Mouse (Mus musculus) MEL (cell line): ENCODE data around the gene Cyb5b. TPM values are rescaled to one million over a fixed set of nuclear protein-coding genes. Genes with fewer than 3 reads are reported as not detected.

Experiments used
- DNase-seq: peaks from one replicate; pipeline ENCODE4 v3.0.0; 2011; ENCODE audit warnings: low read depth, low spot score
- H3K27ac ChIP-seq: 2 replicates; pipeline ENCODE4 v1.5.1; 2012; ENCODE audit warnings: low read depth, mild to moderate bottlenecking, control low read depth, low read length, moderate library complexity; ENCODE audit not compliant: control insufficient read depth
- H3K27me3 ChIP-seq, 2 experiments: fragments of 150-350 bp in 1 of 2; sonication (generic) in 1 of 2; 2 replicates each; pipeline ENCODE4 v1.6.1; 2012; ENCODE audit warnings: low read length in 2 of 2, mild to moderate bottlenecking in 2 of 2, improper control_type of control experiment in 1 of 2, moderate library complexity in 1 of 2; ENCODE audit not compliant: insufficient read depth in 2 of 2, control insufficient read depth in 1 of 2
- H3K36me3 ChIP-seq, 2 experiments: 2 replicates each; pipeline ENCODE4 v1.6.1; 2012 to 2014; ENCODE audit warnings: low read length in 2 of 2, improper control_type of control experiment in 1 of 2, inconsistent platforms in 1 of 2, mild to moderate bottlenecking in 1 of 2; ENCODE audit not compliant: insufficient read depth in 2 of 2, control insufficient read depth in 1 of 2
- H3K4me1 ChIP-seq, 2 experiments: fragments of 150-350 bp in 1 of 2; sonication (generic) in 1 of 2; 2 replicates each; pipeline ENCODE4 v1.6.1; 2012; ENCODE audit warnings: low read length in 2 of 2, improper control_type of control experiment in 1 of 2, mild to moderate bottlenecking in 1 of 2; ENCODE audit not compliant: insufficient read depth in 2 of 2, control insufficient read depth in 1 of 2
- H3K4me3 ChIP-seq, 2 experiments: fragments of 150-350 bp in 1 of 2; sonication (generic) in 1 of 2; 2 replicates each; pipeline ENCODE4 v1.5.1; 2012; ENCODE audit warnings: low read depth in 2 of 2, low read length in 2 of 2, mild to moderate bottlenecking in 2 of 2, moderate library complexity in 2 of 2, control low read depth in 1 of 2, improper control_type of control experiment in 1 of 2; ENCODE audit not compliant: control insufficient read depth in 1 of 2, insufficient read depth in 1 of 2
- H3K79me2 ChIP-seq: 2 replicates; pipeline ENCODE4 v1.6.1; 2012; ENCODE audit warnings: mild to moderate bottlenecking, low read length, moderate library complexity; ENCODE audit not compliant: control insufficient read depth, poor library complexity, insufficient read depth
- H3K9ac ChIP-seq: 2 replicates; pipeline ENCODE4 v1.6.1; 2012; ENCODE audit warnings: low read depth, mild to moderate bottlenecking, control low read depth, low read length, moderate library complexity; ENCODE audit not compliant: control insufficient read depth, poor library complexity, severe bottlenecking
- H3K9me3 ChIP-seq: fragments of 150-350 bp; sonication (generic); replicated peaks from 2 replicates; pipeline ENCODE4 v1.6.1; 2012; ENCODE audit warnings: mild to moderate bottlenecking, low read length, improper control_type of control experiment, moderate library complexity; ENCODE audit not compliant: insufficient read depth
- CHD1 ChIP-seq: IDR thresholded peaks from 2 replicates; pipeline ENCODE4 v1.6.1; 2012; ENCODE audit warnings: low read depth, mild to moderate bottlenecking, inconsistent platforms, low read length, improper control_type of control experiment
- CHD2 ChIP-seq: IDR thresholded peaks from 2 replicates; pipeline ENCODE4 v1.6.1; 2011; ENCODE audit warnings: low read length, improper control_type of control experiment
- E2F4 ChIP-seq: IDR thresholded peaks from 2 replicates; pipeline ENCODE4 v1.6.1; 2011; ENCODE audit warnings: low read depth, low read length, improper control_type of control experiment, borderline replicate concordance
- ETS1 ChIP-seq: IDR thresholded peaks from 2 replicates; pipeline ENCODE4 v1.6.1; 2012; ENCODE audit warnings: low read depth, mild to moderate bottlenecking, inconsistent platforms, low read length, improper control_type of control experiment, moderate library complexity
- GATA1 ChIP-seq: IDR thresholded peaks from 2 replicates; pipeline ENCODE4 v1.6.1; 2011; ENCODE audit warnings: low read depth, low read length, improper control_type of control experiment
- HCFC1 ChIP-seq: IDR thresholded peaks from 2 replicates; pipeline ENCODE4 v1.6.1; 2012; ENCODE audit warnings: low read depth, mild to moderate bottlenecking, inconsistent platforms, low read length, improper control_type of control experiment, moderate library complexity
- JUND ChIP-seq: IDR thresholded peaks from 2 replicates; pipeline ENCODE4 v1.6.1; 2011; ENCODE audit warnings: low read depth, mild to moderate bottlenecking, improper control_type of control experiment, low read length
- KAT2A ChIP-seq: conservative IDR thresholded peaks from 2 replicates; pipeline ENCODE4 v1.6.1; 2012; ENCODE audit warnings: low read depth, low read length, improper control_type of control experiment, inconsistent platforms
- MAFK ChIP-seq: IDR thresholded peaks from 2 replicates; pipeline ENCODE4 v1.6.1; 2011; ENCODE audit warnings: low read depth, mild to moderate bottlenecking, low read length, improper control_type of control experiment, borderline replicate concordance
- MAX ChIP-seq: IDR thresholded peaks from 2 replicates; pipeline ENCODE4 v1.6.1; 2011; ENCODE audit warnings: low read length, improper control_type of control experiment
- MEF2A ChIP-seq: IDR thresholded peaks from 2 replicates; pipeline ENCODE4 v1.6.1; 2014; ENCODE audit warnings: low read depth, mild to moderate bottlenecking, inconsistent platforms, low read length, improper control_type of control experiment; ENCODE audit not compliant: poor library complexity, insufficient replicate concordance, severe bottlenecking; ENCODE audit errors: extremely low read depth
- MYB ChIP-seq: IDR thresholded peaks from 2 replicates; pipeline ENCODE4 v1.6.1; 2011; ENCODE audit warnings: mild to moderate bottlenecking, low read depth, low read length, improper control_type of control experiment
- MYC ChIP-seq: IDR thresholded peaks from 2 replicates; pipeline ENCODE4 v1.6.1; 2011; ENCODE audit warnings: low read depth, mild to moderate bottlenecking, low read length, improper control_type of control experiment, moderate library complexity
- NELFE ChIP-seq: IDR thresholded peaks from 2 replicates; pipeline ENCODE4 v1.6.1; 2011; ENCODE audit warnings: low read depth, low read length, improper control_type of control experiment
- POLR2A ChIP-seq, 2 experiments: IDR thresholded peaks; 2 replicates each; pipeline ENCODE4 v1.6.1; 2011 to 2012; ENCODE audit warnings: low read length in 2 of 2, mild to moderate bottlenecking in 2 of 2, control low read depth in 1 of 2, improper control_type of control experiment in 1 of 2, low read depth in 1 of 2, moderate library complexity in 1 of 2; ENCODE audit not compliant: control insufficient read depth in 1 of 2, insufficient read depth in 1 of 2, poor library complexity in 1 of 2
- POLR2AphosphoS5 ChIP-seq: IDR thresholded peaks from 2 replicates; pipeline ENCODE4 v1.6.1; 2012; ENCODE audit warnings: low read depth, borderline replicate concordance, mild to moderate bottlenecking, inconsistent platforms, low read length, moderate library complexity, mixed read lengths
- RAD21 ChIP-seq: IDR thresholded peaks from 2 replicates; pipeline ENCODE4 v1.6.1; 2011; ENCODE audit warnings: mild to moderate bottlenecking, low read depth, low read length, improper control_type of control experiment
- RCOR1 ChIP-seq: IDR thresholded peaks from 2 replicates; pipeline ENCODE4 v1.6.1; 2012; ENCODE audit warnings: low read depth, mild to moderate bottlenecking, inconsistent platforms, low read length, improper control_type of control experiment
- SMC3 ChIP-seq: IDR thresholded peaks from 2 replicates; pipeline ENCODE4 v1.6.1; 2011; ENCODE audit warnings: low read depth, low read length, improper control_type of control experiment
- TAL1 ChIP-seq: IDR thresholded peaks from 2 replicates; pipeline ENCODE4 v1.6.1; 2012; ENCODE audit warnings: mild to moderate bottlenecking, inconsistent platforms, low read length, moderate library complexity, mixed read lengths
- TCF12 ChIP-seq: IDR thresholded peaks from 2 replicates; pipeline ENCODE4 v1.6.1; 2014; ENCODE audit warnings: low read depth, mild to moderate bottlenecking, inconsistent platforms, low read length, improper control_type of control experiment, moderate library complexity
- UBTF ChIP-seq: IDR thresholded peaks from 2 replicates; pipeline ENCODE4 v1.6.1; 2012; ENCODE audit warnings: low read depth, mild to moderate bottlenecking, inconsistent platforms, low read length, improper control_type of control experiment, moderate library complexity, borderline replicate concordance; ENCODE audit not compliant: insufficient read depth
- USF1 ChIP-seq: IDR thresholded peaks from 2 replicates; pipeline ENCODE4 v1.6.1; 2014; ENCODE audit warnings: low read depth, mild to moderate bottlenecking, inconsistent platforms, low read length, improper control_type of control experiment, moderate library complexity
- USF2 ChIP-seq, 2 experiments: IDR thresholded peaks; 2 replicates each; pipeline ENCODE4 v1.6.1; 2011 to 2012; ENCODE audit warnings: improper control_type of control experiment in 2 of 2, low read length in 2 of 2, borderline replicate concordance in 1 of 2, inconsistent platforms in 1 of 2, low read depth in 1 of 2, mild to moderate bottlenecking in 1 of 2; ENCODE audit not compliant: insufficient read depth in 1 of 2
- ZC3H11A ChIP-seq: IDR thresholded peaks from 2 replicates; pipeline ENCODE4 v1.6.1; 2012; ENCODE audit warnings: low read depth, mild to moderate bottlenecking, inconsistent platforms, low read length, improper control_type of control experiment
- ZMIZ1 ChIP-seq: IDR thresholded peaks from 2 replicates; pipeline ENCODE4 v1.6.1; 2012; ENCODE audit warnings: low read depth, mild to moderate bottlenecking, inconsistent platforms, low read length, improper control_type of control experiment, moderate library complexity
- ZNF384 ChIP-seq: IDR thresholded peaks from 2 replicates; pipeline ENCODE4 v1.6.1; 2012; ENCODE audit warnings: low read depth, mild to moderate bottlenecking, inconsistent platforms, low read length, improper control_type of control experiment
- polyA plus RNA-seq, 2 experiments: library from polyadenylated mRNA; stranded (reverse) in 1 of 2; unstranded in 1 of 2; fragments of >175 nt in 1 of 2; fragments of >200 nt in 1 of 2; gene quantifications; 2 replicates each; pipeline versions ENCODE4 v1.2.1 to v1.2.4; 2012; ENCODE audit warnings: low replicate concordance in 2 of 2, low read depth in 1 of 2; ENCODE audit not compliant: insufficient read length in 2 of 2, insufficient read depth in 1 of 2, missing spikeins in 1 of 2
- total RNA-seq: library from RNA; depleted of rRNA; stranded (reverse); fragments of 300-350 nt; gene quantifications from 2 replicates; pipeline ENCODE4 v1.2.3, GENCODE M21; 2012

The Cyb5b gene
- total and polyA plus RNA-seq, 3 experiments: 67.9 to 79.1 (median 69.4) TPM

DNA sequence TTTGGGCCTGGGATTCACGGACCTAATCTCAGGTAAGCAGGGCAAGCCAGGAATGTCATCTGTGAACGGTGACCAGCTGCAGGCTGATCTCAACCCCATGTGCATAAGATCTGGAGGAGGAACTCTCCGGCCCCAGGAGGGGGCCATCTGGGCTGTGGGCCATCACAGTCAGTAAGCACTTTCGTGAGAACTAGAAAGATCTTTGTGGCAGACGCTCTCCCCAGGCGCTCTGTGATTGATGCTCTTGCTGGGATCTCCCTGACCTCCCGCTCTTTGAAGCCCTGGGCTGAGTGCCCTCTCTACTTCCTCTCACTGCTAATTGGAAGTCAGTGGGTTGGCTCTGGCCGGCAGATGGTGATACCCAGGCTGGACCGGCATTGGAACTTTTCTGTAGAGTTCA, 75.7 kb downstream of the Cyb5b start:
- H3K4me1 ChIP-seq: peaks cover 9 to 15% of the 10 kb centered on the region in 2 experiments
- H3K9ac ChIP-seq: no peak overlapping the region
- peaks cover 0 to 15% of the 10 kb centered on the region in 2 experiments; a peak in 2 of 4 replicates for H3K36me3 ChIP-seq
- no peak overlapping the region for H3K27ac ChIP-seq
- H3K79me2 ChIP-seq: no peaks in the 10 kb centered on the region
- H3K9me3 ChIP-seq: no peaks in the 10 kb centered on the region
- H3K4me3 ChIP-seq: no peak overlapping the region
- H3K27me3 ChIP-seq: no peaks in the 10 kb centered on the region
- TF ChIP-seq USF1: no peak
- TF ChIP-seq GATA1: no peak
- no peak for TF ChIP-seq CHD2
- no peak for TF ChIP-seq MAX
- TF ChIP-seq E2F4: no peak
- TF ChIP-seq POLR2AphosphoS5: no peak
- TF ChIP-seq RCOR1: no peak
- no peak for TF ChIP-seq CHD1
- TF ChIP-seq ZC3H11A: no peak
- no peak for TF ChIP-seq HCFC1
- TF ChIP-seq ETS1: no peak
- no peak for TF ChIP-seq SMC3
- TF ChIP-seq MYC: no peak
- TF ChIP-seq USF2 (IDR thresholded peaks at IDR 0.05; ENCODE audit: borderline replicate concordance in 1 of 2, insufficient read depth in 1 of 2, low read depth in 1 of 2, low read length in 2 of 2): no peak
- no peak for TF ChIP-seq UBTF
- no peak for TF ChIP-seq RAD21
- TF ChIP-seq NELFE: no peak
- TF ChIP-seq TAL1: no peak
- no peak for TF ChIP-seq TCF12
- DNase-seq: no peak

DNA sequence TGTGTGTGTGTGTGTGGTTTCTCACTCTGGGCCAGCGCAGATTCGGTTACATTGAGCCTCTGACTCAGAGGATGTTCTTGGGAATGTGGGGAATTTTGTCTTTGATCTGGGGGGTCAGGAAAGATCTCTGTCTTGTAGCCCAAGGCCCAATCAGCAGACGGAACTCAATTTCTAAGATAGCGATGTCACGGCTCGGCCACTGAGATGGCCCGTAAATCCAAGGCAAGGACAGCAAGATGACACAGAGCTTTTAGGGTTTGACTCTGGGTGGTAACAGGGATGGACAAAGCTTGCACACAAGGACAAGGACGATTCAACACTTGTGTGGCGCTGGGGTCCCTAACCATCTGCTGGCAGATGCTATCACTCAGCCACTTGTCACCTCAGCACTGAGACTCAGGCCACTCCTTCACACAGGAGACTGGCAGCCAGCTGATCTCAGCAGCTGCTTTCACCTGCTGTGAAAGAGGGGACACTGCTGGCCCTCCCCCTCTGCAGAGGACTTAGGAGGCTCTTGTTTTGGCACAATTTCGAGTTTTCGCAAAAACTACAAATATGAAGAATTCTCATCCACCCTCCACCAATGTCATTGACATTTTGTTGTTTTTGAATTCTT, 76.7 kb downstream of the Cyb5b start:
- H3K79me2 ChIP-seq: no peaks in the 10 kb centered on the region
- H3K9me3 ChIP-seq: no peaks in the 10 kb centered on the region
- no peak overlapping the region for H3K27ac ChIP-seq
- TF ChIP-seq MYB (no peak), HCFC1 (no peak), UBTF (no peak), SMC3 (no peak), RAD21 (no peak), USF2 (IDR thresholded peaks at IDR 0.05; ENCODE audit: borderline replicate concordance in 1 of 2, insufficient read depth in 1 of 2, low read depth in 1 of 2, low read length in 2 of 2) (no peak), JUND (no peak), TAL1 (no peak), MAFK (no peak), KAT2A (no peak), POLR2A (IDR thresholded peaks at IDR 0.05; ENCODE audit: control insufficient read depth in 1 of 2, insufficient read depth in 1 of 2, low read depth in 1 of 2, low read length in 2 of 2, poor library complexity in 1 of 2) (no peak), MAX (no peak), ZNF384 (no peak), ZMIZ1 (no peak), POLR2AphosphoS5 (no peak), MEF2A (no peak), E2F4 (no peak)
- no peak overlapping the region for H3K4me3 ChIP-seq
- H3K27me3 ChIP-seq: no peaks in the 10 kb centered on the region
- no peak overlapping the region for H3K9ac ChIP-seq
- DNase-seq: no peak
- peaks cover 0 to 11% of the 10 kb centered on the region in 2 experiments; a peak in 2 of 4 replicates for H3K36me3 ChIP-seq
- peaks cover 6 to 11% of the 10 kb centered on the region in 2 experiments for H3K4me1 ChIP-seq
